Mouse (Mus musculus) thymus, postnatal 4 days (tissue): ENCODE results near the gene Sh3bp4.

Source experiments
- DNase-seq: peaks from one replicate; pipeline ENCODE4 v3.0.0; 2021

Sh3bp4 gene

DNA sequence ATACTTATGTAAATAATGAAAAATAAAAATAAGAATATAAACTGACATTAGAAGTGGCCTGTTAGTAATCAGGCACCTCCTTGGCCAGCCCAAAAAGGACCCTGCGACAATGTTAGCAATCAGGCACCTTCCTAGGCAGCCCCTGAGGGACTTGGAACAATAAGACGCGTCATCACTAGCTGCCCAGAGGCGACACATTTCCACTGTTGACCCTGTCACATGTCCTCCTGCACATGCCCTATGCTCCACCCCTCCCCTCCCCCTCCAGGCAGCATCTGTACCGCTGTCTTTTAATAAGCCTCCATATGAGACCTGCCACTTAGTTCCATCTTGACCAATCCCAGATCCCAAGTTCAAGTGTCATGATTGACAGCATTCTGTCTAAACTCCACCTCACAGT is 119.0 kb downstream of the Sh3bp4 start:
- no peak for DNase-seq

DNA sequence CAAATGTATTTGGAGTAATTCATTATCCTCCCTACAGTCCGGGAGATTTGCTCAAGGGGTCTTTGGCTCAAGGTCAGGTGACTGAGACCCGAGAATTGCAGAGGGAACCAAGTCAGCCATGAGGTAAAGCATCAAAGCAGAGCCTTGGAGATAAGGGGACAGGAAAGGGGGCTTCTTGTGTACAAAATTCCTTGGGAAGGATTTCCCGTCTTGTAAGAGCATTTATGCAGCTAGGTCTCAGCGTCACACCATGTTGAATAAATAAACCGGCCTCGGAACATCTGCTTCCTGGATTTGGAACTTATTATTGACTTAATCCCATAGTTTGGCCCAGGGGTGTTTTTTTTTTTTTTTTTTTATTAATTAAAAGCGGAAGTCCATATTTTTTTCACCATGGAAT is 120.4 kb downstream of the Sh3bp4 start:
- DNase-seq, result no peak

DNA sequence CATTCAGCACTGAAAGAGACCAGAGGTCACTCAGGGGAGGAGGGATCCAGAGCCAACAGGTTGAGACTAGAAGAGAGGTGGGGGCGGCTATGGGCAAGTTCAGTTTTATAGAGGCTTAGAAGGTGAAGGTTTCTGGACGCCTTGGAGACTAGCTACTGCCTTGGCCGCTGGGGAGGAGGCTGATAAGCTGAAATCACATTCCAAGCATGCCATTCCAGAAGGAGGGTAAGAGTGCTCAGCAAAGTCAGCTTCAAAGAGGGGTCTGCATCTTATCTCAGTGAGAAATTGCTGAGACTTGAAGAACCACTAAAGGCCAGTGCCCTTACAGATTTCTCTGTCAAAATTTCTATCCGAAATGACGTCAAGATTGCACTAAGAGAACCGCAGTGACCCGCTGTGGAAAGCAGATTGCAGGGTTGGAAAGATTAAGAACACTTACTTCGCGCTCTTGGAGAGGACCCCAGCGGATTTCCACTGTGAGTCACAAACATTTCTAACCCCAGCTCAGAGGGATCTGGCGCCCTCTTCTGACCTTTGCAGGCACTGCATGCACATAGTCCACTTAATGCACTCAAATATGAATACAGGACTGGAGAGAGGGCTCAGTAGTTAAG is 121.0 kb downstream of the Sh3bp4 start:
- DNase-seq, result peak; percentile 79

DNA sequence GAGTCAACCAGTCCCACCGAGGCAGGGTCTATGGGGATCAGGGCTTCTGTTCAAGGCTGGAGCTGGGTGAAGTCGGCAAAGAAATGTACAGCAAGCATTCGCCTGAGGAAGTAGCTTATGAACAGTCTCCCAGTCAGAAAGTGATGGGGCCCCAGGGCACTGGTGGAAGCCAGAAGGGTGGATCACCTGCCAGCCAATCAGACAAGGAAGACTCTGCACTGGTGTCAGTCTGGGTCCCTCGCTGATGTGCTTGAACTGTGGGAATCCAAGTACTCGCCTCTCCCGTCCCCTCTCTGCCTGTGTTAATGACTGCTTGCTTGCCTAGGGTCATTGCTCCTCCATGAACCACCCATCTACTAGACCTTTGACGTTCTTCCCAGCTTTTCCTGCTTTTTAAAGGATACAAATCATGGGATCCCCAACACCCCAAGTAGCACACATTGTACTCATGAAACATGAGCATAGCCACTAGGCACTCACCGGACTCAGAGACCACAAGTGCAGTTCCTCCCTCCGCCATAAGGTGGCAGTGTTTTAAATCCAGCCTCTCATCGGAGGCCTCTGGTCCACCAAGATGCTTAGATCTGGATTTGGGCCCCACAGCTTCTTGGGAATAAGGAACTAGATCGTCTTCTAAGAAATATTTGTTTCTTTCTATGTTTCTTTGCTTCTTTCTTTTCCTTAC is 122.5 kb downstream of the Sh3bp4 start:
- DNase-seq, result peak; percentile 69

DNA sequence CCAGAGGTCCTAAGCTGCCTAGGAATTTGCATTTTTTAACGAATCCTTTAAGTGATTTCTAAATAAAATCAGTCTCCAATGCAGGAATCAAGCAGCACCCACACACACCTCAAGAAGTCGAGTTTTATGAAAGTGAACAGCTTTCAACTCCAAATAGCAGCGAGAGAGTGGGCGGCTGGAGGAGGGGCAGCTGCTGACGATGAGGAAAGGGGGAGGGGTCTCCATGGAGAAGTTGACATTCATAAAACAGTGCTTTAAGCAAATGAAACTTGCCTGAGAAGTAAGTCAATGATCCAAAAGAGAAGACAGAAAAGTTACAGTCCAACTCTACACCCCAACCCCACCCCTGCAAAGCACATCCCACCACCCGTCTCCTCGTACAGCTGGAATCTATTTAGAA is 123.4 kb downstream of the Sh3bp4 start:
- no peak for DNase-seq

DNA sequence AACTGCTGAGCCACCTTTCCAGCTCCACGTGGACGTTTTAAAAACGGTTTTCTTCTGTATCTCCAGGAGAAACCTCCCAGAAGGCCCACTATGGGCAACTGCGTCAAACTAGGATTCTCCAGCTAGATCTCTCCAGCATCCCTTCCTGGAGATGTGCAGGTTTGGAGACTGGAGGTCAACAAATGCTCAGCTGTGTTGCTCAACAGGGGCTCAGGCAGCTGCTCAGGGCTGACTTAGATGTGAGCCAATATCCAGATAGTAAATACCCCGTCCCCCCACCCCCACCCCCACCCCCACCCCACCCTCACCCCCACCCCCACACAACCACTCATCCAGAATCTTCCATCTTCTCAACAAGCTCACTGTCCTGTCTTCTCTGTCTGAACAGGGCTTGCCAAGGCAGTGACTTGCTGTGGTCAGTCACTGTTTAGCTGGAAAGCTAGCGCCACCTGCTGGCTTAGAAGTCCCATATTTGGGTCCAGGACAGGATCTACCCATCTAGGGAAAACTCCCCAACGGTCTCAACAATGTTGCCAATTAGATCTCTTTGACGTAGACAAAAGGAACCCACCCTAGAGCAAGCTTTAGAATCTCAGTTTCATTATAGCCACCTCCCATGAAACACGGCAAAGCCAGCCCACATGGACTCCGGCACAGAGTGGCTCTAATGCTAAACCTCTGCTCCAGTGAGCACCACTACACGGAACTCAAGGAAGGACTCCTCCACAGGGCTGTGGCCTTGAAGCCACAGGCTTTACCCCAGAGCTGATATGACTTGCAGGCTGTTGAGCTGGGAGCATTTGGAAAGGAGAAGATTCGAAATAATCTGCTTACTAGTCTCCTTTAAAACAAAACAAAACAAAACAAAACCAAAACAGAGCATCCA is 125.9 kb downstream of the Sh3bp4 start:
- peak; percentile 77 for DNase-seq
